Mouse (Mus musculus): Measurements from ENCODE around the gene Cbfa2t3. TPM values are rescaled to one million over a fixed set of nuclear protein-coding genes. Genes with fewer than 3 reads are reported as not detected.
A peak's percentile ranks its signal among the peaks of the same experiment; 100 is the strongest.

Gene Cbfa2t3
- polyA plus RNA-seq, 1 experiment from 2014 or later, result 2.3 TPM

GRCm38 (mm10) chr8:122712411-122713156 lies 13.7 kb upstream of the Cbfa2t3 start:
- Histone ChIP-seq H3K36me3 (replicated peaks) (no peaks in the 10 kb centered on the region), H3K27ac (replicated peaks) (no peak overlapping the region), H3K27me3 (replicated peaks; ENCODE audit: low read depth, poor library complexity, severe bottlenecking) (peaks cover 47% of the 10 kb centered on the region), H3K4me1 (peaks cover 12% of the 10 kb centered on the region), H3K9me3 (no peaks in the 10 kb centered on the region), H3K4me3 (no peak overlapping the region)
- 78% methylated on average over 12 of the region's 12 CpGs for WGBS
- DNase-seq (ENCODE audit: low spot score), result no peak

- Histone ChIP-seq H3K27ac (replicated peaks) (no peak overlapping the region), H3K4me3 (no peak overlapping the region), H3K27me3 (replicated peaks; ENCODE audit: low read depth, poor library complexity, severe bottlenecking) (peaks cover 47% of the 10 kb centered on the region), H3K9me3 (no peaks in the 10 kb centered on the region), H3K4me1 (peaks cover 12% of the 10 kb centered on the region), H3K36me3 (replicated peaks) (no peaks in the 10 kb centered on the region)
- DNase-seq (ENCODE audit: low spot score), result no peak
- WGBS, result 77% methylated on average over 11 of the region's 11 CpGs
Measured at GRCm38 (mm10) chr8:122711891-122712365, 13.0 kb upstream of the Cbfa2t3 start.

GRCm38 (mm10) chr8:122711480-122711879 lies 12.6 kb upstream of the Cbfa2t3 start:
- WGBS, result 77% methylated on average over 3 of the region's 3 CpGs
- Histone ChIP-seq H3K27me3 (replicated peaks; ENCODE audit: low read depth, poor library complexity, severe bottlenecking) (peaks cover 47% of the 10 kb centered on the region), H3K4me1 (peaks cover 12% of the 10 kb centered on the region), H3K4me3 (no peak overlapping the region), H3K36me3 (replicated peaks) (no peaks in the 10 kb centered on the region), H3K9me3 (no peaks in the 10 kb centered on the region), H3K27ac (replicated peaks) (no peak overlapping the region)
- no peak for DNase-seq (ENCODE audit: low spot score)

GRCm38 (mm10) chr8:122709340-122710111 lies 10.6 kb upstream of the Cbfa2t3 start:
- Histone ChIP-seq H3K27ac (replicated peaks) (peak overlapping the region; percentile 63), H3K27me3 (replicated peaks; ENCODE audit: low read depth, poor library complexity, severe bottlenecking) (peaks cover 56% of the 10 kb centered on the region), H3K36me3 (replicated peaks) (no peaks in the 10 kb centered on the region), H3K4me3 (no peak overlapping the region), H3K9me3 (no peaks in the 10 kb centered on the region), H3K4me1 (peaks cover 23% of the 10 kb centered on the region)
- 46% methylated on average over 26 of the region's 26 CpGs for WGBS
- peak; percentile 49 for DNase-seq (ENCODE audit: low spot score)

- Histone ChIP-seq H3K27ac (replicated peaks) (no peak overlapping the region), H3K36me3 (replicated peaks) (no peaks in the 10 kb centered on the region), H3K9me3 (no peaks in the 10 kb centered on the region), H3K4me3 (no peak overlapping the region), H3K4me1 (peaks cover 25% of the 10 kb centered on the region), H3K27me3 (replicated peaks; ENCODE audit: low read depth, poor library complexity, severe bottlenecking) (peaks cover 62% of the 10 kb centered on the region)
- no peak for DNase-seq (ENCODE audit: low spot score)
- WGBS, result 72% methylated on average over 4 of the region's 4 CpGs
Measured at GRCm38 (mm10) chr8:122707184-122707583, 8.3 kb upstream of the Cbfa2t3 start.

- 60% methylated on average over 12 of the region's 12 CpGs for WGBS
- Histone ChIP-seq H3K27ac (replicated peaks) (no peak overlapping the region), H3K4me1 (peaks cover 35% of the 10 kb centered on the region), H3K27me3 (replicated peaks; ENCODE audit: low read depth, poor library complexity, severe bottlenecking) (peaks cover 64% of the 10 kb centered on the region), H3K9me3 (no peaks in the 10 kb centered on the region), H3K4me3 (no peak overlapping the region), H3K36me3 (replicated peaks) (no peaks in the 10 kb centered on the region)
- DNase-seq (ENCODE audit: low spot score), result no peak
Measured at GRCm38 (mm10) chr8:122705901-122706561, 7.1 kb upstream of the Cbfa2t3 start.

GRCm38 (mm10) chr8:122704612-122705011 lies 5.7 kb upstream of the Cbfa2t3 start:
- no peaks in the 10 kb centered on the region for H3K9me3 ChIP-seq
- H3K4me1 ChIP-seq, result peaks cover 46% of the 10 kb centered on the region
- 69% methylated on average over 3 of the region's 3 CpGs for WGBS
- no peaks in the 10 kb centered on the region for H3K36me3 ChIP-seq (replicated peaks)
- H3K27me3 ChIP-seq (replicated peaks; ENCODE audit: low read depth, poor library complexity, severe bottlenecking), result peaks cover 61% of the 10 kb centered on the region
- H3K27ac ChIP-seq (replicated peaks), result no peak overlapping the region
- H3K4me3 ChIP-seq, result no peak overlapping the region
- DNase-seq (ENCODE audit: low spot score), result no peak

- Histone ChIP-seq H3K4me1 (peaks cover 54% of the 10 kb centered on the region), H3K27me3 (replicated peaks; ENCODE audit: low read depth, poor library complexity, severe bottlenecking) (peaks cover 57% of the 10 kb centered on the region), H3K4me3 (no peak overlapping the region), H3K27ac (replicated peaks) (no peak overlapping the region), H3K36me3 (replicated peaks) (no peaks in the 10 kb centered on the region), H3K9me3 (no peaks in the 10 kb centered on the region)
- DNase-seq (ENCODE audit: low spot score), result no peak
- 85% methylated on average over 6 of the region's 6 CpGs for WGBS
Measured at GRCm38 (mm10) chr8:122702957-122703356, 4.0 kb upstream of the Cbfa2t3 start.

- no peaks in the 10 kb centered on the region for H3K9me3 ChIP-seq
- peaks cover 54% of the 10 kb centered on the region for H3K4me1 ChIP-seq
- H3K27me3 ChIP-seq (replicated peaks; ENCODE audit: low read depth, poor library complexity, severe bottlenecking), result peaks cover 52% of the 10 kb centered on the region
- H3K27ac ChIP-seq (replicated peaks), result no peak overlapping the region
- no peak overlapping the region for H3K4me3 ChIP-seq
- H3K36me3 ChIP-seq (replicated peaks), result no peaks in the 10 kb centered on the region
- DNase-seq (ENCODE audit: low spot score), result no peak
- 62% methylated on average over 10 of the region's 10 CpGs for WGBS
Measured at GRCm38 (mm10) chr8:122702301-122702941, 3.5 kb upstream of the Cbfa2t3 start.

- Histone ChIP-seq H3K4me3 (no peak overlapping the region), H3K9me3 (no peaks in the 10 kb centered on the region), H3K27ac (replicated peaks) (no peak overlapping the region), H3K4me1 (peaks cover 55% of the 10 kb centered on the region), H3K27me3 (replicated peaks; ENCODE audit: low read depth, poor library complexity, severe bottlenecking) (peaks cover 52% of the 10 kb centered on the region), H3K36me3 (replicated peaks) (no peaks in the 10 kb centered on the region)
- WGBS, result 86% methylated on average over 12 of the region's 12 CpGs
- no peak for DNase-seq (ENCODE audit: low spot score)
Measured at GRCm38 (mm10) chr8:122701441-122702185, 2.7 kb upstream of the Cbfa2t3 start.

- H3K36me3 ChIP-seq (replicated peaks), result no peaks in the 10 kb centered on the region
- no peaks in the 10 kb centered on the region for H3K9me3 ChIP-seq
- WGBS, result 69% methylated on average over 13 of the region's 13 CpGs
- no peak overlapping the region for H3K27ac ChIP-seq (replicated peaks)
- H3K4me3 ChIP-seq, result no peak overlapping the region
- H3K4me1 ChIP-seq, result peaks cover 54% of the 10 kb centered on the region
- no peak for DNase-seq (ENCODE audit: low spot score)
- peaks cover 52% of the 10 kb centered on the region for H3K27me3 ChIP-seq (replicated peaks; ENCODE audit: low read depth, poor library complexity, severe bottlenecking)
Measured at GRCm38 (mm10) chr8:122700628-122701027, 1.7 kb upstream of the Cbfa2t3 start.
